Mouse (Mus musculus) erythroblast, embryonic 14.5 days (primary cell): ENCODE results near the gene Olfr996. TPM values are rescaled to one million over a fixed set of nuclear protein-coding genes. Genes with fewer than 3 reads are reported as not detected.
"Not testable (repeated sequence)": the region's sequence is repeated elsewhere in the genome, so short reads cannot be mapped to it uniquely, and the experiment has no call there.

ENCODE experiments used
- H3K27me3 ChIP-seq: 2 replicates; pipeline ENCODE4 v1.6.1; 2012; ENCODE audit warnings: inconsistent platforms; ENCODE audit not compliant: control insufficient read depth
- H3K36me3 ChIP-seq: 2 replicates; pipeline ENCODE4 v1.6.1; 2012; ENCODE audit warnings: mild to moderate bottlenecking, inconsistent platforms; ENCODE audit not compliant: control insufficient read depth
- H3K4me1 ChIP-seq: 2 replicates; pipeline ENCODE4 v1.6.1; 2012; ENCODE audit warnings: inconsistent platforms; ENCODE audit not compliant: control insufficient read depth
- H3K4me3 ChIP-seq: replicated peaks from 2 replicates; pipeline ENCODE3; 2012; ENCODE audit warnings: moderate library complexity, mild to moderate bottlenecking, inconsistent platforms
- H3K9me3 ChIP-seq: 2 replicates; pipeline ENCODE4 v1.6.1; 2012; ENCODE audit warnings: low read length, inconsistent platforms, mixed read lengths; ENCODE audit not compliant: control insufficient read depth
- GATA1 ChIP-seq: IDR thresholded peaks from 2 replicates; pipeline ENCODE4 v1.6.1; 2012; ENCODE audit warnings: low read length, inconsistent platforms, mixed read lengths
- TAL1 ChIP-seq: IDR thresholded peaks from 3 replicates; pipeline ENCODE4 v1.6.1; 2012; ENCODE audit warnings: low read length, inconsistent platforms, mixed read lengths
- polyA plus RNA-seq: library from polyadenylated mRNA; stranded (reverse); fragments of >175 nt; gene quantifications from 2 replicates; pipeline ENCODE4 v1.2.3, GENCODE M21; 2012

Gene Olfr996
- polyA plus RNA-seq: not detected in 2 replicates

DNA sequence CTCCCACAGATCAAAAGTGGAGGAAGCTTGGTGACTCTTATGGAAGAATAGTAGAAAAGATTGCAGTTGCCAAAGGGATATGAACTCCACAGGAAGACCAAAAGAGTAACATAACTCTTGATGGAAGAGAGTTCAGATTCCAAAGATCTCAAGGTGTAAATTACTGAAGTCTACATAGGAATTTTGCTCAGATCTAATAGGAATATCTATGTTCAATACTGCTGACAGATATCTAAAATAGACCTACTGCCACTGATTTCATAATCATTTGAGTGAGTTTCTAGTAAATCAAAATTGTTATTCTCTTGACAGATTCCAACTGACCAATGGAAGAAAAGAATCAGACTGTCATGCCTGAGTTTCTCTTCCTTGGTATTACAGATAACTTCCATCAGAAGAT, at the start of gene Olfr996:
Gene Olfr996, plus strand, starts transcription at position 301 of the 400 bp plus-strand sequence.
- Histone ChIP-seq H3K4me3 (no peak within 1 kb of the TSS), H3K27me3 (no peaks in the 10 kb centered on the region), H3K4me1 (no peaks in the 10 kb centered on the region), H3K9me3 (no peaks in the 10 kb centered on the region), H3K36me3 (no peaks in the 10 kb centered on the region)
- no peak for TF ChIP-seq TAL1
- no peak for TF ChIP-seq GATA1

DNA sequence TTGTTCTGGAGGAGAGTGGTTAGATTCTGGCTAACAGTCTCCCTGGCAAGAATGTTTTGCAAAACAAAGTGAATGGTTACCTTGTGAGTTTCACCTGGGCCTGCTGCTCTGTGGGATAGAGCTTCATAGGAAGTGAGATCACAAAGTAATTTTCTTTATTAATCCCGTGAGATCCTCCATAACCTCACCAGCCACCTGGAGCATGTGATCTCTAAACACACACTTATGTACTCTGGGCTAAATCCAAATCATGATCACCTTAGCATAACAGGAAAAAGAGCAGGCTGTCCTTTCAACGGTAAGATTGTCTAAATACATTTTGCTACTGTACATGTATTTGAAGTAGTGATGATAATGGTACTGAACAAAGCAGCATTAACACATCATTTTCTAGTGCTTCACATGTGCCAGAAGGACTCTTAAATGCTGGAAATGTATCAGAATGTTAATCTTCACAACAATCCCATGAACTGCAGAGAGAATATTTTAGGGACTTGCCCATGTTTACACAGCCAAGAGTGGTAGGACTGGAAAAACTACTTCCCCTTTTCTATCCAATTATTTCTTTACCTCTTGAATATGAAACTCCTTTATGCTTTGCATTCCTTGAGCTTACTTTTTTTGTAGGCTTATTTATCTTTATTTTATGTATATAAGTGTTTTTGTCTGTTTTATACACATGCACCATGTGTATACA, 46.8 kb upstream of the Olfr996 start:
- no peaks in the 10 kb centered on the region for H3K9me3 ChIP-seq
- TF ChIP-seq GATA1 (no peak), TAL1 (no peak)
- H3K4me1 ChIP-seq: no peaks in the 10 kb centered on the region
- H3K27me3 ChIP-seq: no peaks in the 10 kb centered on the region
- H3K36me3 ChIP-seq: no peaks in the 10 kb centered on the region
- H3K4me3 ChIP-seq: no peak overlapping the region

DNA sequence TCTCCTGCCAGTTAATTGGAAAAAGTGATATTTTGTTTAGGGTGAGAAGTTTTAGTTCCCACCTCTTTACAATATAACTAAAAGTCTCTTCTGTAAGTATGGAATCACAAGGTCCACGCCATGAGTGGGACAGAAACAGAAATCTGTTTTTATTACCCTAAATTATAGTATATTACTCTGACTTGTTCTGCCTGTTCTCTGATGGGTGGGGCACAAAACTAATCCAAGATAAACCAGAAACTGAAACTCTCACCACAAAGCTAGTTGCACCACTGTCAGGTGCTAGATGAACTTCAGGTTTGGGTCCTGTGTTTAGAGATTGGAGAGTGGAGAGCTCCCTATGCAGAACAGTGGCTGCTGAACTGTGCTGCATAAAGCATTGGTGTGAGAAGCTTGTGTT, 45.1 kb upstream of the Olfr996 start:
- TF ChIP-seq TAL1 (no peak), GATA1 (no peak)
- Histone ChIP-seq H3K4me1 (no peaks in the 10 kb centered on the region), H3K36me3 (no peaks in the 10 kb centered on the region), H3K27me3 (no peaks in the 10 kb centered on the region), H3K4me3 (no peak overlapping the region), H3K9me3 (no peaks in the 10 kb centered on the region)

DNA sequence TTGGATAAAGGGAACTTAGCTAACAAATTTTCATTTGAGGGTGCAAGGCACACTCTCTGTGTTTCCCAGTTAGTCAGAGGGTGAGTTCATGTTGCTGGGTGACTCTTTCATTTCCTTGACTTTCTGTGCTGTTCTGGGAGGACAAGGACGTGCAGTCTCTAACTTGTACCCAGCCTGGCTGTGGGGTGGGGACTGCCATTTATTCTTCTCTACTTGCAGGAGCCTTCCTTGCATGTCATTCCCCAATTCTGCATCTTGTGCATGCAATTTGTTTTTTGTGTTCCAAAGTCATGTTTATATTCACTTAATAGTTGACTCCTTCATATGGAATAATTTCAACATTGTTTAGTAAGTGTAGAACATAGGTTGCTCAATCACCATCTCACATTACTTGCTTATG, 24.2 kb upstream of the Olfr996 start:
- no peak overlapping the region for H3K4me3 ChIP-seq
- H3K9me3 ChIP-seq: no peaks in the 10 kb centered on the region
- TF ChIP-seq TAL1: no peak
- TF ChIP-seq GATA1: no peak
- no peaks in the 10 kb centered on the region for H3K4me1 ChIP-seq
- H3K27me3 ChIP-seq: no peaks in the 10 kb centered on the region
- no peaks in the 10 kb centered on the region for H3K36me3 ChIP-seq

DNA sequence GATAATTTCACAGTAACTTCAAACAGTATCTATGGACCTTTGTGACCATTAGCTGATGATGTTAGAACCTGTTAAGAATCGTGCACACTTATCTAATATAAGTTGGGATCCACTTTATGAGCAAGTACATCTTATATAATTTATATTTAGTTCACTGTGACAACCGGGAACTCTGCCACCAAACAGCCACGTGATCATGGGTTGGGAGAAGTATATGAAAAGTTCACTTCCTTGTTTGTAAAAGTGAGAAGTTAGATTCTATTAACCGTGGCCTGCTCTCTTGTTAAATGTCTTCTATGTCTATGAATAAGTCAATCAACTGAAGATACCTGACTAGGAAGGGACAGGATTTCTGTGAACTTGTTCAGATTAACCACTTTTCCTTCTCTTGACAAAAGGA, 18.8 kb upstream of the Olfr996 start:
- H3K9me3 ChIP-seq: no peaks in the 10 kb centered on the region
- H3K4me1 ChIP-seq: no peaks in the 10 kb centered on the region
- TF ChIP-seq TAL1 (no peak), GATA1 (no peak)
- H3K36me3 ChIP-seq: no peaks in the 10 kb centered on the region
- H3K4me3 ChIP-seq: no peak overlapping the region
- no peaks in the 10 kb centered on the region for H3K27me3 ChIP-seq

DNA sequence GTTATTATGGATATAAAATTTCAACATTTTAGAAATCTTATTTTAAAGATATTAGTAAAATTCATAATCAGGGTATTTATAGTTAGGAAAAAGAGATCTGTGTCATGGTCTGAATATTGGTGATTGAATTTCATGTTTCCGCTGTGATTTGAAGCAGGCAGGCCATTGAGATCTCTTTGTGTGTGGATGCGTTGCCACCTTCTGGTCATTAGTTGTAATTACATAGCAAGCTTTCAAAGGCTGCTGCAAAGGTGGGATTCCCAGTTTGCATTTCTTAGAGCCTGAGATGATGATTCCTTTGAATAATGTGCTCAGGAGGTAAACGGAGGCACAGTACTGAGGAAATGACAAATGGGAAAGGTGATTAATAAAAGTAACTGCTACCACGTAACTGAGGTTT, 17.8 kb upstream of the Olfr996 start:
- Histone ChIP-seq H3K4me3 (no peak overlapping the region), H3K4me1 (no peaks in the 10 kb centered on the region), H3K36me3 (no peaks in the 10 kb centered on the region), H3K9me3 (no peaks in the 10 kb centered on the region), H3K27me3 (no peaks in the 10 kb centered on the region)
- TF ChIP-seq TAL1 (no peak), GATA1 (no peak)

DNA sequence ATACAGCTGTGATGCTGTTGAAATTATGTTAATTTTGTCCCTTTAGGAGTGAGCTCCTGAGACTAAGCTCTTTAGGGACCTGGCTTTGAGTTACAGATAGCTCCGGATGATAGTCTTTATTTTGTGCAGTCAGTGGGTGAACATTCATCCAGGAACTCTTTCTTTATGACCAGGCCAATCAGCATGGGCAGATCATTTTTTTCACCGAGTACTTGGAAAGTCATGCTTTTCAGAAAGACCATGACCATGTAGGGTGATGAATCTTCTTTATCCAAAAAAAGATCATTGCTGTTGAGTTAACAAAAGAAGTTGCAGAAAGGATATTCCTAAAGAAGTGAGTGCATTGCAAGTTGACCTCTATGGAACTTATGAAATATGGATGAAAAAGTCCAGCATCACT, 9.6 kb downstream of the Olfr996 start, which contains the start of gene Olfr998:
Gene Olfr998, plus strand, starts transcription at position 301 of the 400 bp plus-strand sequence.
- H3K27me3 ChIP-seq, H3K4me1 ChIP-seq, H3K4me3 ChIP-seq, H3K36me3 ChIP-seq, H3K9me3 ChIP-seq: not testable (repeated sequence)

DNA sequence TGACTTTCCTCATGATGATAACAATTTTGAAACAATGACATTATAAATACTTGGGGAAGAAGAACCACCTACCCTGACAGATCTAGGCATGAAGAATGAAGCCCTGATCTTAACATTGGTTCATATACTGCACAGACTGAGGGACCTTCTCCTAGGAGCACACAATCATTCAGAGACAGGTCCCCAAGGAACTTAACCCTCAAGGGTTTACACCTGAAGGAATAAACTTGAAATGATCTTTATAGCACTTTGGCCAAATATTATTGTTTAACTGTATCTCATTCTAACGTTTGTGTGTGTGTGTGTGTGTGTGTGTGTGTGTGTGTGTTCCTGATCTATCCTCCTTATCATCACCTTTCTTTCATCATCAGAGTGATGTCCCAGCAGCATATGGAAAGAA, 32.8 kb downstream of the Olfr996 start, which contains the start of gene Olfr1000:
Gene Olfr1000, minus strand, starts transcription at position 101 of the 400 bp plus-strand sequence.
- Histone ChIP-seq H3K9me3 (no peaks in the 10 kb centered on the region), H3K27me3 (no peaks in the 10 kb centered on the region), H3K4me1 (no peaks in the 10 kb centered on the region), H3K36me3 (no peaks in the 10 kb centered on the region), H3K4me3 (no peak within 1 kb of the TSS)
- no peak for TF ChIP-seq TAL1
- TF ChIP-seq GATA1: no peak

Other genes with a start within 250 kb of the Olfr996 start
- not detected in 2 replicates for gene Olfr987, start 239.9 kb upstream of the Olfr996 start, polyA plus RNA-seq
- not detected in 2 replicates for gene Olfr988, start 216.0 kb upstream of the Olfr996 start, polyA plus RNA-seq
- gene Olfr992, start 169.7 kb upstream of the Olfr996 start, polyA plus RNA-seq: not detected in 2 replicates
- gene Olfr993, start 164.3 kb upstream of the Olfr996 start, polyA plus RNA-seq: not detected in 2 replicates
- gene Olfr994, start 142.8 kb upstream of the Olfr996 start, polyA plus RNA-seq: not detected in 2 replicates
- not detected in 2 replicates for gene Olfr995, start 135.6 kb upstream of the Olfr996 start, polyA plus RNA-seq
- gene 4833423E24Rik, start 60.2 kb upstream of the Olfr996 start, polyA plus RNA-seq: not detected in 2 replicates
- not detected in 2 replicates for gene Olfr998, start 9.7 kb downstream of the Olfr996 start, polyA plus RNA-seq
- gene Olfr1000, start 32.7 kb downstream of the Olfr996 start, polyA plus RNA-seq: not detected in 2 replicates
- not detected in 2 replicates for gene Olfr1002, start 71.5 kb downstream of the Olfr996 start, polyA plus RNA-seq
- not detected in 2 replicates for gene Olfr154, start 85.2 kb downstream of the Olfr996 start, polyA plus RNA-seq
- not detected in 2 replicates for gene Olfr1006, start 99.6 kb downstream of the Olfr996 start, polyA plus RNA-seq
- not detected in 2 replicates for gene Olfr1008, start 110.2 kb downstream of the Olfr996 start, polyA plus RNA-seq
- not detected in 2 replicates for gene Olfr1009, start 136.2 kb downstream of the Olfr996 start, polyA plus RNA-seq
- gene Olfr1012, start 183.6 kb downstream of the Olfr996 start, polyA plus RNA-seq: not detected in 2 replicates
- not detected in 2 replicates for gene Olfr1013, start 187.9 kb downstream of the Olfr996 start, polyA plus RNA-seq
- not detected in 2 replicates for gene Olfr1014, start 193.5 kb downstream of the Olfr996 start, polyA plus RNA-seq
- not detected in 2 replicates for gene Olfr1015, start 202.8 kb downstream of the Olfr996 start, polyA plus RNA-seq
- gene Olfr1016, start 223.3 kb downstream of the Olfr996 start, polyA plus RNA-seq: not detected in 2 replicates
- not detected in 2 replicates for gene Olfr1018, start 239.3 kb downstream of the Olfr996 start, polyA plus RNA-seq